Mouse (Mus musculus) lung, adult 18-20 months (tissue): ENCODE results near the gene Ldlrad3.
A peak's percentile ranks its signal among the peaks of the same experiment; 100 is the strongest.

Source experiments
- DNase-seq, 2 experiments: peaks; one replicate each; pipeline ENCODE4 v3.0.0; 2022; ENCODE audit warnings: mixed read lengths in 2 of 2

Gene Ldlrad3

DNA sequence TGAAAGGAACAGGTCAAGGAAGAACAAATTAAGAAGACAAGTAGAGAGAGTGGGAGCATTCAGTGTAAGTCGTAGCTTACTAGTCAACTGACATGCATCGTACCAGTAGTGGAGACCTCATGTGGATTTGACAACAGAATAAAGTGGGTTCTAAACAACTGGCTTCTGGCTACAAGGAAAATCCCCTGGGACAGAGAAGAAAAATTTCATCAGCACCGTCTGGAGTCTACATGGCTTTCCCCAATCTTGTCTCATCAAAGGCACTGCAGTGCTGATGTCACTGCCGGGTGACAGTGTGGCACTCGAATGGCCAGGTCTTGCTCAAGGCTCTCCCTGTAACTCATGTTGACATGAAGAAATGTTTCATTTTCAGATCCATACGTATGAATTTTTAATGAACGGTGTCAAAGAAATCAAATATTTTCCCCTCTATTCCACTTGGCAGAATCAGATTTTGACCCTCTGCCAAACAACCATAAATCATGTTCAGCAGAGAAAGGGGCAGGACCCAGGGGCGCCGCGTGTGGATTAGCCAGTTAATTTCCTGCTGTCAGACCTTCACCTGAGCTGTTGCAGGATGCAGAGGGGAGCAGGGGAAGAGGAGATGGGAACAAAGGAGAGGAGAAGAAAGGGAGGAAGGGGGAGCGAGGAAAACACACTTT lies 187.1 kb downstream of the Ldlrad3 start:
- DNase-seq: no peak

DNA sequence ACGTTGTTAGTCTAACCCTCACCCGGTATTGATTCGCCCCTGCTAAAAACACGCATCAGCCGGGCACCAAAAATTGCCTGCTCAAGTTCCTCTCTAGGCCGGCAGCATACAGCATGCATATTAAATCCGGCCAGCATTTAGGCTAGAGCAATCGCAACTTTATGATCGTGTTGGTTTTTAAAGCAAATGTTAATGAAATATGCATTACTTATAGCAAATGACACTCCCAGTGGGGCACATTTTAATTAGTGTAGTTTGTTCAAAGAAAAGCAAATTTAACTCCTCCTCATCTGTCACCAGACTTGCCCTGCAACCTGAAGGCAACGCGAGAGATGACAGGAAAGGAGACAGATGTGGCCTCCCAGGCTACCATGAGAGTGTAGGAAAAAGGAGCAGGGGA lies 189.2 kb downstream of the Ldlrad3 start:
- no peak for DNase-seq

DNA sequence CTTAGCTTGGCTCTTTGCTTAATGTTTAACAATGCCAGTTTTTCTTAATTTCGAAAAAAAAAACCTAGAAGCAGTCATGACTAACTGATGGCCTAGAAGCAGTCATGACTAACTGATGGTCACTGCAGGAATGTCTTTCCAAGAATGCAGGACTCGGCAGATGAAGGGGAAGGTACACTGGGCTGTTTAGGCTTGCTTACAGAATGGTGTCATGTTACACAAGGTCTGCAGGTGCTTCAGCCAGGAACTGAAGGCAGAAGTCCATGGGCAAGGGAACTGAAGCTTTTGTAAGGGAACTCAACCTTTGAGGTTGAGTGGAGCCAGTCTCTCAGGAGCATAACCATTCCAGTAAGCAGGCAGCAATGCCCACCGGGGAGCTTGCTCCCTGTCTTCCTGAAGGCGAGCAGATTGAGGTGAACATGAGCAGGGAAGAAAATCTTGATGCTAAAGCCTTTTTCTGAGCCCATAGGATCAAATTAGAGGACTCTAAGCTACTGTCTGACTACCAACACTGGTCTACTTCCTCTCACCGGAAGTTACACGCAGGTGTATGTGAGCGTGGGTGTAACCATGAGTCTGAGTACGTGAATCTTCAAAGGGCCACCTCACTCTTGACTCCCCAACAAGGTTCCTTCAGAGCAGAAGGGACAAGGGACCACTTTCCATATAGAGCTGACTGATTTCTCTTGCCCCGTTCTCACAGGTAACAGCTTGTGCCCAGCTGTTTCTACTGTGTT lies 193.4 kb downstream of the Ldlrad3 start:
- no peak for DNase-seq

DNA sequence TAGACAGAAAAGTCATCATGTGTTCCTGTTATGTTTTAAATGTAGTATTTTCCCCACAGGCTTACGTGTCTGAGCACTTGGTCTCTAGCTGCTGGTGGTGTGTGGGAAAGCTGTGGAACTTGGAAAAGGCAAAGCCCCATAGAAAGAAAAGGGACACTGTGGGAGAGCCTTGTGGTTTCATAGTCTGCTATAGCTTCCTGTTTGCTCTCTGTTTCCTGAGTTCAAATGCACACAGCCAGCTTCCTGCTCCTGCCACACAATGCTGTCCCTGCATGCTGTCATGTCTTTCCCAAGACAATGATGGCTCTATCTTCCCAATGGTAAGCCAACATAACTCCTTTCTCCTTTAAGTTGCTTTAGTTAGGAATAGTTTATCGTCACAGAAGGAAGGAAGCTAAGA lies 194.5 kb downstream of the Ldlrad3 start:
- no peak for DNase-seq

DNA sequence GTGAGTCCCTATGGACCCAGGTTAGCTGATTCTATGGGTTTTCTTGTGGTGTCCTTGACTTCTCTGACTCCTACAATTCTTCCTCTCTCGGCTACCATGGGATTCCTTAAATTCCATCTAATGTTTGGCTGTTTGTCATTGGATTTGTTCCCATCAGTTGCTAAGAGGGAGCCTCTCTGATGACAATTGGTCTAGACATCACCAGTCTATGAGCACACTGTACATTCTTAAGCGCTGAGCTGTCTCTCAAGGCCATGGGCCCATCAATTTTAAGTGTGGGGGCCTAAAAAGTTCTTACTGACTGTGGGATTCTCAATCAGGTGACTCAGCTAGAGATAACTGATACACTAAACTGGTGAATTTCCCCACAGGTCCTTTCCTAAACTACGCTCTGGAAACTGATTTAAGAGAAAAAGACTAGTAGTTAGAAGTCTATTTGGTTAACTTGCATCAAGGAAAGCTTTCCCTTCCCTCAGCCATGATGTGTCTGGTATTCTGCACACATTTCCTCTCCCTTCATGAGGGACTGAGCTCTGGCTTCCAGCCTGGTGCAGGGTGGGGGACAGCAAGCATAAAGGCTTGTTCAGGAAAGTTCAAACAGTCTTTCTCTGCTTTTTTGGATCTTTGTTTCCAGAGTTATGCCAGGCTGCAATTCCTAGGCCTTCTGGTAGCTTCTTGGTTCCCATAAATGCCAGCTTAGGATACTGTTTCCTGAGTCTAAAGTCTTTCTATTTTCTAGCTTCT lies 199.7 kb downstream of the Ldlrad3 start:
- no peak for DNase-seq

DNA sequence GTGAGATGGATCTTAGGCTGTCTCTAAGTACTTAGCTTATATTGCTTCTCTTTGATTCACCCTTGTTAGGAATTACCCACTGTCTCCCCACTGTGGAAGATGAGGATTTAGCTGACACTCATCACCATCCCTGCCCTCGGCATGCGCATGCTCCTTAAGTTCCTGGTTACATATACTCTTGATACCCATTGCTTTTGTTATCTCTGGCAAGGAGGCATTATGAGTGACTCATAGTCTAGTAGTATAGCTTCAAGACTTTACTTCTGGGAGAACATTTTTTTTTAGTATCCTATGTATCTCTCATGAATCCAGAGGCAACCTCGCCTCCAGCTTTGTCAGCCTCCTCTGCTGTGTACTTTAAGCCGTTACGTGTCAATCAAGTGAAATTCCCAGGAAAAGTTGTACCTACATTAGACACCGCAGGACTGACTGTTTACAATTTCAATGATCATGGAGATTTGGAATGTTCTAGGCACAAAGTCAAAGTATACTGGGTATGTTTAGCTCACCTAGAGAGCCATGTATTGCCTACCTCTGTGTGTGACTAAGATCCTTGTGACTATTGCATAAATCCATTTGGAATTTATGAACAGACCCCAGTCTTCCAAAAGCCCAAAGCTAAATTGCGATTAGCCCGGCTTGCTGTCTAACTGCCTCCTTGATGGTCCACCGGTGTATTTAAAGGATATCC lies 202.2 kb downstream of the Ldlrad3 start:
- no peak for DNase-seq

DNA sequence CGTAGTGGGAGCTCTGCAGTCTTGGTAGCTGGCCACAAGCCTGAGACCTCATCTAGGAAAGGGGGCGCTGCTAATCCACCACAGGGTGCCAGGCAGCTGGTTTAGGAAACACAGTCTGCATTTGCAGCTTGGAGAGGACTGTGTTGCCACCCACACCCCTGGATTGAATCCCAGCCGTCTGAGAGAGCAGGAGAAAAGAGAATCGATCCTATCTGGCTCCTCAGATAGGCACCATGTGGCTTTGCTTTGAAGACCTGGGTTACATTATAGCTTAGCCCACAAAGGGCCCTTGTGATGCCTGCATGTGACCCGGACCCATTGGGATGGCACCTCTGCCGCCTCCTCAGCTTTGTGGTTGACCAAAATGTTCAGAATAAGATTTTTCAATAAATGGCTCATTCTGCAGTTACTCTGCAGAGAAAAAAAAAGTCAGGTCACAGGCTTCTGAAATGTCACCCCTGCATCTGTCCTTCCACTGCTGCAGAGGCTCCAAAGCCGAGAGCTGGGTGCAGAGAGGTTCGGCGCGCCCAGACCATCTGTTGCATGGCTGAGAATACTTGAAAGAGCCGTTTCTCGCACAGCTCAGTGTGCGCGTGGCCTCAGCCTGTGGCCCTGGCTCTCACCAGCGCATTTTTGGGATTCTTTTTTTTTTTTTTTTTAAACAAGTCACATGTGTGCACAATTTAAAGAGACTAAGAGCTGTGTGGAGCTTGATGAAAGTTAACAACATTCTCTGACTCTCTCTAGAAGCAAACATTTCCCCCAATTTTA lies 202.9 kb downstream of the Ldlrad3 start:
- peak in 1 of 2 experiments; percentile 26 for DNase-seq

DNA sequence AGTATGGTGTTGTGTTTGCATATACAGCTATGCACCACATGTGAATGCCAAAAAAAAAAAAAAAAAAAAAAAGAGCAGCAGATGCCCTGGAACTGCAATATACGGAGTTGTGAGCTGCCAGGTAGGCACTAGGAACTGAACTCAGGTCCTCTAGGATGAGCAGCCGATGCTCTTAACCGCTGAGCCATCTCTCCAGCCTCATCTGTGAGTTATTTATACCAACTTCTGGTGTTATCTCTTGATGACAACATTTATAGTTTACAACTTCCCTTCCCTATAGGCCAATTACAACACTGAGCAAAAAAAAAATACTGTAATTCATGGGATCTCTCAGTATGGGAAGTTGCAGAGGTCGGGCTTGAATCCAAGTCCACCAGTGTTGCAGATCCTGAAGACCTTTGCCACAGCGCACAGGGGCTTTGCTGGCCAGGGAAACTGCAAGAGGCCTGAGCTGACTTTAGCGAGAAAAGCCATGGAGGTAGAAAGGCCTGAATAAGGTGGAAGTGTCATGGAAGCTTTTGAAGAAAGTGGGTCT lies 204.2 kb downstream of the Ldlrad3 start:
- DNase-seq: no peak

DNA sequence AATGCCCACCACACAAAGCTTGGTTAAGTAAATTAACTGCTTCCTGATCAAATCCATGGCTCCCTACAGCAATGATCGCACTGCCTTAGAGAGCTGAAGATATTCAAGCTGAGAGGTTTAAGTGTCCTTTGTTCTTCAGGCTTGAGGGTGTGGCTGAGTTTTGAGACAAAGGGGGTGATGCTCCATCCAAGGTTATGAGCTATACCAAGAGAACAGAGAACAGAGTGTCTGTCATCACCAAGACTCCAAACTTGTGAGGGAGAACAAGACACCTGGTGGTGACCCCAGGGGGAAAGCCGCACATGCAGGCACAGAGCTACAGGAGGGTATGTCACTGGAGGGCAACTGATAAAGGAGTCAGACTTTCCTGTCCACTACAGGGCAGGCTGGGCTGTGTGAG lies 205.0 kb downstream of the Ldlrad3 start:
- DNase-seq: no peak

DNA sequence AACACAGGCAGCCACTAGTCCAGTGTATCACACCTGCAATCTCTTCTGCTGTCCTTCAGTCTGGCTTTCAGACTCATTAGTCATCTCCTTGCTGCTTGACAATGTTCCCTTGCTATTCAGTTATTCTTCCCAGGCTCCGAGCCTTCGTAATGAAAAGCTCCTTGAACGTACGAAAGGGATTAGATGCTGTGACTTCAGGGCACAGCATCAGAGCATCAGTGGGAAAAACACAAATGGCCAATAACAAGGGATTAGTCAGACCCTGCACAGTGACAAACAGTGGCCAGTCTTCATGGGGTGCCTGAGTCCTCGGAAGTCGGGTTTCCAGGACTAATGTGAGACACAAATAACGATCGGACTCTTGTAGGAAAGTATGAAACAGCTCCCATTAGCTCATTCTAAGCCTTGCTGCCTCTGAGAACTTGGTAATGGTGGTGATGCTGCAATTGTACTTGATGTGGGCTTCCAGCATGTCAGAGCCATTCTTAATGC lies 205.7 kb downstream of the Ldlrad3 start:
- DNase-seq: no peak

DNA sequence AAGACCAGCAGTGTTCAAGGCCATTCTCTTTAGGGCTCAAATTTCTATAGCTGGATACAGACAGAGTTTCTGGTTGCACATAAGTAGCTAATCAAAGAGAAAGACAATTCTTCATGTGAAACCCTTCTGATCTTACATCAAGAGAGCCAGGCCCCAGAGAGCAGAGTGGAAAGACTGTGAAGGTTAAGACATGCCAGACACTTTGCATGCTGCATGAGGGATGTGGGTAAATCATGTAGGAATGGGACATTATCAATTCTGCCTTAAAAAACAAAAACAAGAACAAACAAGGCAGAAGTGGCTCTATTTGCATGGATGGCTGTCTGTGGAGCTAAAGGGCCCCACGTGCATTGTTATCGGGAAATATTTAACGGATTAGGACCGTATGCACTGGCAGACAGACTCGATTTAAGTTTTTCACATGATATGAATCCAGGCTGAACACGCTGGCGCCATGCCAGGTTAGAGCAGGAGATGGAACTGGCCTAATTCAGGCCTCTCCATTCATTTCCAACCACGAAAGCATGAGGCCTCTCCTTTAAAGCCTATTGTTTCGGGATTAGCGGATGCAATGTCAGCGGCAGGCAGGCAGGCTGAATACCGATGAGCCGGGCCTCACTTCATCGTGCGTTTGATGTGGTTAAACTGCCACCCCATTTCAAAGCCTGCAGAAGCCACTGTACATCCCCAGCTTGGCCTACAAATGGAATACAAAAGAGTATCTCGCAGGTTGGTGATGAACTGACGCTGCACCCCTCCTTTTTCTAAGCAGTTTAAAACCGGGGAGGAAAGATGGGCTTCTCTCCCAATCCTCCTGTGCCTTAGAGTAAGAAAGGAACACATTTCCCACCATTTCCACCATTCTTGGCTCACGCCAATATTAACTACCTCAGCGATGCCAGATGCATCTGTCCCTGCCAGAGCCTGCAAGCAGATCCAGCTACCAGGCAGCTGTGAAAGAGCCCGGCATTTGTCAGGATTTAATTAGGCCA lies 207.4 kb downstream of the Ldlrad3 start:
- no peak for DNase-seq

DNA sequence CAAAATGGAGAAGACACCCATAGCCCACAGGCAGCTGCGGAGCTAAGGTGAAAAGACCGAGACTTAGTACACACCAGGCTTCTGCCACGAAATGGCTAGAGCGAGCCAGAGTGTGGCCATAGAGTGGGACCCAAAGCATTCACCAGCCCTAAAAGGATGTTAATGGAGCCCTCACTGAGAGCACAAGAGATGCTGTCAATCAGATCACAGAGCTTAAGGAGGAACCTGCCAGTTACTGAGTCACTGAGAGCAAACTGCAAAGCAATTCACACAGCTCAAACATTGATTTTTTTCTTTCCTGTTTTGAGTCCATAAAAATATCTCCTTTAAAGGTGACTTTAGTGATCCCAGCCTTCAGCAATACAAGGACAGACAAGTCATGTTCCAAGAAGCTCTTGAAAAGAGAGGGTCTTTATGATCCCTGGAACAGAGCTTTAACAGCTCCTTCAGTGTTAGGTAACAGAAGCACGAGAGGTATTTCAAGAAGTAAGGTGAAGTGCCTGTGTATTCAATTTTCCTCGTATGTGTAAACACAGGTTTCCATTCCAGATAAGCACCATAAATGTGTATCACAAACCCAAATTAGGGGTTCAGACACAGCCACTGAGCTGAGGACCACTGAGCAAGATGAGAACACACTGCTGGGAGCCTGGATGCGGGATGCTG lies 209.7 kb downstream of the Ldlrad3 start:
- no peak for DNase-seq

DNA sequence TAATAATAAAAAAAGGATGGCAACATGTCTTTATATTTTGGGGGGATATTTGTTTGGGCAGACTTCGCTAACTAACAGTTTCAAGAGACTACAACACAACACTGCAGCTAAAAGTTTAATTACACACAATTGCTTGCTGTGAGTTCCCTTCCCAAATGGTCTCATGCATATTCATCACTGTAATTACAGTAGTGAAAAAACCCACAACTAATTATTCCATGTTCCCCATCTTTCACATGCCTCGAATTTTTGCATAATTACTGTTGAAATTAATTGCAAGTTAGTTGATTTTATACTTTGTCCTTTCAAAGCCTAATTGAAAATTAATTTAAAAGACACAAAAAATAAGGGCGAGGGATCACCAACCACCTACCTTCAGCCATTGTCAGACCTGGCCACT lies 212.4 kb downstream of the Ldlrad3 start:
- no peak for DNase-seq

DNA sequence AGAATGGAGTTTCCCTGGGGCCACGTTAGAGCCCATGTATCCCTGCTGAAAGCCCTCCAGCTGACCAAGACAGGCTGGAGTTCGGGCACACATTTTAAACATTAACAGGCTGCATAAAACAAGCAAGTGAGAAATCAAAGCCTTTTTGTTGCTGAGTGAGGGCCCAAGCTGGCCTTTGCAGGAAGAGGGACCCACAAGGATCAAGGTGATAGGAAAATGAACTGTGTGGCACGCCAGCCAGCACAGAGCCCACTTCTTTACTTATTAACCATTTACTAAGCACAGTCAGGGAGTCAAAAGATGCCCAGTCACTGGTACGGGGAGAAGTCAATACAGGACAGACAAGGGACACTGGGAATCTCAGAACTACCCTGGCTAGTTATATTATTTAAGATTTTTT lies 218.6 kb downstream of the Ldlrad3 start:
- DNase-seq: no peak

DNA sequence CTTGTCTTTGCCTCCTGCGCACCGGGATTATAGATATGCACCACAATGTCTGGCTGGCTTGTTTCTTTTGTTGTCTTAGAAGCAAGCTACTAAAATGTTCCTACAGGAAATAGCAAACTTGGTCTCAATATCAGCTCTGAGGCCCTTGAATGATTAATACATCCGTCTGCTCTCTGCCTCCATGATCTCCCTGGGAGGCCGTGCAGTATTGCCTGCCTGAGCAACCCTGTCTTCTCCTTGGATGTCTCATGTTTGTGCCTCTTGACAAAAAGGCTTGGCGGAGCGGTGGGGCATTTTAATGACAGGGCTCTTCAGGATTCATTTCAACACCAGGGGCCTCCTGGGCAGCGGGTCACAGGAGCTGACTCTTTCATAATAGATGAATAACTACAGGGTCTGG lies 219.0 kb downstream of the Ldlrad3 start:
- DNase-seq: no peak

DNA sequence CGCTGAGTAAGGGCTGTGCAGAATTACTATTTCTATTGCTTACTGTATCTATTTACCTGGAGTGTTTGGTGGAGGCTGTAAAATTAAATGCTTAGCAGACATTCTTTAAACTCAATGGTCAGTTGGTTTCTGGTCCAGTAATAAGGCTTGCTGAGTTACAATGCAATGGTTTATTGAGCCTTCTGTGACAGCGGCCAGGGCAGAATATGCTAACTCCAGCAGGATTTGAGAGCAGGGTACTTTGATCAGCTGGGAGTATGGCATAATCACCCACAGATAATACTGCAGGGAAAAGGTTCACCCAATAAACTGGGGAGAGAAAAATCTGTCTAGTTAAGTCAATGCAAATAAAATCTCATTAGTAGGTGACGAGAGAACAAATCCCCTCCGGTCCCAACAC lies 220.2 kb downstream of the Ldlrad3 start:
- no peak for DNase-seq

DNA sequence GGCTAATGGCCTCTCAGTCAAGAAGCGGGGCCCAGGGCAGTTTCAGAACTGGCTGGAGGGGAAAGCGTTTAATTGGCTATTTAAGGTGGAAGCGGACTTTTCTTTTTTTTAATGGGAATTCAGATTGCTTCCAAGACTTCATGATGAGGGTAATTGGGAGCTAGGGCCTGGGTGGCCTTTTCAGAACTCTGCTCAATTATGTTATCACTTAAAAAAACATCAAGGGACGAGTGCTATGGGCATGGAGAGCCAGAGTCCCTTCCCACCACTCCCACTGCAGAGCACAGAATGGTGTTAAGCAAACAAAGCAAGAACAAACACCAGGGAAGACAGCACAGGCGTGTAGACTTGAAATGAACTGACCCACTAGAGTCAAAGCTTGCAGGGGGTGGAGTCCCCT lies 220.7 kb downstream of the Ldlrad3 start:
- peak; percentile 21 to 46 for DNase-seq

DNA sequence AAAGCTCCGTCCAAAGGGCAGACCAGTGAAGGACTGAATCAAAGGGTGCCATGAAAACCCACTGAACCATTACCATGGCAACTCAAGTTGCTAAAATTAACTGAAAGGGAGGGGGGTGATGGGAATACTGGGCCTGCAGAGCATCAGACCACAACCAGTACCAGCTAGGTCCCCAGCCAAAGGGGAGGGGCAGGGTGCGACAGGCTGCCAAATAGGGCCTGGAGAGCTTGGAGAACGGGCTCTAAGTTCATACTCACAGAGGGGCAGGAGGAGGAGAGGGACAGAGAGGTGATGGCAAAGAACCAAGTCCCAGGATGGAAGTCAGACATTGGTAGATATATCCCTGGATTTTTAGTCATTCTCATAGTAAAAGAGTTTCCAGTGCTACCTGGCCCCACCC lies 222.8 kb downstream of the Ldlrad3 start:
- DNase-seq: no peak

DNA sequence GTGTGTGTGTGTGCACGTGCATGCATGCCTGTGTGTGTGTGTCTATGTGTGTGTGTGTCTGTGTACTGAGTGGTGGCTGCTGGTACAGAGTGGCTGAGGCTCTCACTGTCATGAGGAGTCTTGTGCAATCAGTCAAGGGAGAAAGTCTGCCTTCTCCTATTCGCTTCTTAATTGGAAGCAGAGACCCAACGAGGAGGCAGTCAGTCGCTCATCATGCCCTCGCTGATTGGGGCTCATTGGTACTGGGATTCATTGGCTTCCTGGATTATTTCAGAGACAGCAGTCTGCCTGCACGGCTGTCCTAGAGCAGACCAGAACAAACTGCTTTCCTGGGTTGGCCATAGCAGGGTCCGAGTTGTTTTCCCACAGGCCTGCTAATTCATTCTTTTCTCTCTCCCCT lies 223.8 kb downstream of the Ldlrad3 start:
- no peak for DNase-seq

DNA sequence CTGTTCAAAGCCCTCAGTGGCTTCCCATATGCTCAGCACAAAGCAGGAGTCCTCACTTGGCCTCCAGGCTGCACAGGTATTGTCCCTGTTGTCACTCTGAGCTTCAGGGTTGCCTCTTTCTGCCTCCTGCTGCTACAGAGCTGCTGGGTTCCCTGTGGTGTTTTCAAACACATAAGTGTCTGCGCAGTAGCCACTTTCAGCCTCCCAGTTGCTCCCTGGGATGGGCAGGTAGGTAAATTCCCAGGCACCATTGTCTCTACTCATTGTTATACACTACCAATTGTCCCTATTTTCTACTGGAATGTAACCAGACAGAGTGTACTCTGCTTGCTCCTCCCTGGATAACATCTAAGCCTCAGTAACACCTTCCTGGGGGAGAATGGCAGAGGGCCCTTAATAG lies 224.8 kb downstream of the Ldlrad3 start:
- DNase-seq: no peak
